Mouse (Mus musculus) heart, adult 18-20 months (tissue): ENCODE results near the gene Mmp2. TPM values are rescaled to one million over a fixed set of nuclear protein-coding genes. Genes with fewer than 3 reads are reported as not detected.

Source experiments
- DNase-seq, 2 experiments: peaks; one replicate each; pipeline ENCODE4 v3.0.0; 2021 to 2022; ENCODE audit warnings: mixed read lengths in 1 of 2
- total RNA-seq, 2 experiments: library from RNA; stranded (reverse); gene quantifications; 2 replicates each; pipeline ENCODE4 v1.2.3; 2021

Mmp2 gene
- total RNA-seq, 2 experiments from 2014 or later, result 57.2 to 58.8 TPM

DNA sequence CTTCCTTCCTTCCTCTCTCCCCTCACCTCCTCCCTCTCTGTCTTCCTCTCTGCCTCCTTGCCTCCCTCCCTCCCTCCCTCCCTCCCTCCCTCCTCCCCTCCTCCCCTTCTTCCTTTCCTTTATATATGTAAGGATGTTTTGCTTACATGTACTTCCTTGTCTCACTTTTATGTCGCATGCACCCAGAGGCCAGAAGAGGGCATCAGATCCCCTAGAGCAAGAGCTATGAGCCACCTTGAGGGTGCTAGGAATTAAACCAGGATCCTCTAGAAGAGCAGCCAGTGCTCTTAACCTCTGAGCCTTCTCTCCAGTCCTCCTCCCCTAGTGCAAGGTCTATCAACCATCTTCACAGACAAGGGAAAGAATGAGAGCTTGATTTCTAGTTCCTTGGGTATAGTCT is 69.0 kb downstream of the Mmp2 start:
- DNase-seq, result no peak

DNA sequence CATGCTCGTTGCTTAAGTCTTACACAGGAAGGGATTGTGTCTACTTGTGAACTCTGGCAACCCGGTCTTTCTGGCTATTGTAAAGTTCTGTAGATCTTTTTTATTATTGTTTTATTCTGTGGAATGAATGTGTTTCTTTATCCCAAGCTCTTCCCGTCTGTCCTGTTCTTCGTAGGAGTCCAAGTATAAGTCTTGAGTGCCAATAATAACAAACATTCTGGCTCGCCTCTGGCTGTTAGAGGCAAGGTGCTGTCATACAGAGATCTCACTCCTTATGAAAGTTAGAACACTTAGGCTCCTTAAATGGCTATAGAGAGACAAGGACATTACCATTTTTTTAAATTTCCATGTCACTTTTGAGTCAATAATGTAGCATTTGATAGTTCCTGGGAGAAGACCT is 69.5 kb downstream of the Mmp2 start:
- peak; percentile 25 to 68 for DNase-seq

DNA sequence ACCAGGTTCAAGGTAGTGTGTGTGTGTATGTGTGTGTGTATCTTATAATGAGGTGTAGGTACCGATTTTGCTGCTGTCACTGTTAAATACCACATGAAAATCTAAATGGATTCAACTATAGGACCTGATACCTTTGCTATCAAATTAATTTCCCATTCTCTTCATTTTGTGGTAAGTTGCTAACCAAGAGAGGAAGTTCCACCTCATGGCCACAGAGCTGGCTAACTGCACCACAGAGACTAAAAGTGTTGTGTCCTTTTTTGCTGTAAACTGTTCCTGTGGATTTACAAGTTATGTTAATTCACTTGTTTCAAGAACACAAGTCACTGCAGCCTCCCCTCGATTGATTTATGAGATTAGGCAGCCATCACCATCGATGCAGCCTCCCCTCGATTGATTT is 70.7 kb downstream of the Mmp2 start:
- no peak for DNase-seq

DNA sequence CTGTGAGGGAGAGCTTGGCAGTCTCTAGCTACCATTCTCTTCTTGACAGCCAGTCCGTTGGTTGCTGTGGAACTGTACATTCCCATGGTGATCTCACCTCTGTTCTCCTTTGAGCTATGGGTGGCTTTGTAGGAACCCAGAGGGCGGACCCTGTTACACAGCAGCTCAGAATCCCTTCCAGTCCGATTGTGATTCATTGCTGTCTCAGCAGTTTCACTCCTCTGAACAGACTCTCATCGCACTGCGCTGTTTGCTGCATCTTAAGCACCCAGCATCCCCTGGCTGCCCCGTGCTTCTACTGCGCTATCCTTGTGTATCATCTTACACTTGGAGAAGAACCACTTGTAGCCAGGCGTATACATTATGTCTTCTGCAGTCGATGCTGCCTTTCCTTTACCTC is 72.5 kb downstream of the Mmp2 start:
- no peak for DNase-seq

DNA sequence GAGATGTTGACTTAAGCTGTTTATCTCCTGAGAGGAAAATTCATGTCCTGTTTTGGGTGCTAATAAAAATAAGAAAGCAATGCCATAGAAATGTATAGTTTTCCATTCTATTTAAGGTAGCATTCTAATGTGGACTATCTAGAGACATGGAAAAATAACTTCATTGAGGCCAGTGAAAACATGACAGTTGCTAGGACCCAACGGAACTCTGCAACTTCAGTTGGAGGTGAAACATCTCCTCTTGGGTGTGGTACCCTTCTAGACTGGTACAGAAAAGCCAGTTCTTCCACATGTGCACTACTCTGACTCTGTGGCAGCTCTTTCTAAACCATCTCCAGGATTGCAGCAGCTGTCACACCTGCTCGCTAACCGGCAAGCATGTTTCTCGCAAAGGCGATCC is 74.0 kb downstream of the Mmp2 start, which contains the start of gene Capns2:
TSS of gene Capns2 (plus strand) at position 301 of the 400 bp plus-strand sequence.
- DNase-seq, result no peak

DNA sequence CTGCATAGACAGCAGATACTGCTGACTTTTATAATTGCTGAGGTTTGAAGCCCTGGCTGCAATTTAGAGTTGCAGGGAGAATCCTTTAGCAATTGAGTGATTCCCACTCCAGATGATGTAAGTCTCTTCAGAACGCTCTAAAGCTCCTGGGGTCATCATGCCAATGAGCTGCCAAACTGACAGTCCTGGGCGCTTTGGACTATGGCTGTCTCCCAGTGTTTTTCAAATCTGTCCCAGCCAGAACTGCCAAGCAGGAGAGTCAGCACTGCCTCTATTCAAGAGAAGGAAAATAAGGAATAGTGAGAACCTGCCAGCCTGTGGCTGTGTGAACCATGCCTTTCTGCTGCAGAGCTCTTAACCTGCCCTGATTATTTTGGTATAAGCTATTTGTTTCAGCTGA is 75.9 kb downstream of the Mmp2 start:
- DNase-seq, result peak in 1 of 2 experiments; percentile 33

Other genes with a start within 250 kb of the Mmp2 start
- gene Irx6, start 153.0 kb upstream of the Mmp2 start, total RNA-seq, result not detected
- 1 to 10 TPM; 1.1 to 1.2 TPM for gene Lpcat2, start 28.0 kb downstream of the Mmp2 start, total RNA-seq
- not detected for gene Capns2, start 74.1 kb downstream of the Mmp2 start, total RNA-seq
- under 1 TPM; 0.07 to 0.13 TPM for gene Slc6a2, start 132.8 kb downstream of the Mmp2 start, total RNA-seq
- not detected for gene Ces1a, start 220.9 kb downstream of the Mmp2 start, total RNA-seq